Mouse (Mus musculus): ENCODE data around the gene 4933421I07Rik. TPM values are rescaled to one million over a fixed set of nuclear protein-coding genes. Genes with fewer than 3 reads are reported as not detected.

4933421I07Rik gene
- polyA plus RNA-seq, 1 experiment from 2014 or later = not detected

Other genes starting within 250 kb of the 4933421I07Rik start
- gene Vmn2r61, start 188.1 kb downstream of the 4933421I07Rik start, polyA plus RNA-seq (2014; fragmentation: Nextera tagmentation; extraction: Ambion mirVana) = not detected in 2 replicates
- gene Zfp141, start 57.6 kb upstream of the 4933421I07Rik start, polyA plus RNA-seq (2014; fragmentation: Nextera tagmentation; extraction: Ambion mirVana) = 15.8 and 16.3 TPM in 2 replicates
- not detected in 2 replicates for gene Gm21028, start 130.5 kb upstream of the 4933421I07Rik start, polyA plus RNA-seq (2014; fragmentation: Nextera tagmentation; extraction: Ambion mirVana)
- 1.8 and 3.1 TPM in 2 replicates for gene Zfp977, start 144.4 kb upstream of the 4933421I07Rik start, polyA plus RNA-seq (2014; fragmentation: Nextera tagmentation; extraction: Ambion mirVana)
- 1.7 and 3.0 TPM in 2 replicates for gene Zfp976, start 194.5 kb upstream of the 4933421I07Rik start, polyA plus RNA-seq (2014; fragmentation: Nextera tagmentation; extraction: Ambion mirVana)
- 7.2 and 7.9 TPM in 2 replicates for gene Zfp975, start 244.6 kb upstream of the 4933421I07Rik start, polyA plus RNA-seq (2014; fragmentation: Nextera tagmentation; extraction: Ambion mirVana)

All from neural tube, embryonic 14.5 days (tissue).